Mouse (Mus musculus): ENCODE data around the gene Wdr63.
A peak's percentile ranks its signal among the peaks of the same experiment; 100 is the strongest.

DNA sequence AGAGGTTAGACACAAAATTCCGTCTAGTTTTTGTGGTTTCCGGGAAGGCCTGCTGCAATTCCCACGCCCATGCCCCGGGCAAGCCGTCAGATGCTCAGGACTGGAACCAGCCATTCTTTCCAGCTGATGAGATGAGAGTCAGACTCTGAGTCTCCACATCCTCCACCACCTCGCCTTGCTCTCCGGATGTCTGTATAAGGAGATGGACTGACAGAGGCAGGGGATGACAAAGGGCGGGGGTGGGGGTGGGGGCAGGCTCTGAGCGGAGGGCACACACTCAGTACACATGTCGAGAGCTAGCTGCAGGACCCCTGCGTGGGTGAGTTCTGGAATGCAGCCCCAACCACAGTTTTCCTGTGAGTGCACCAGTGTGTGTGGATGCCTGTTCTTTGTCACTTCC is 63.0 kb downstream of the Wdr63 start:
- TF ChIP-seq CTCF (IDR thresholded peaks at IDR 0.05; ENCODE audit: borderline replicate concordance, insufficient read depth, low read length), result no peak
- TF ChIP-seq POLR2A (IDR thresholded peaks at IDR 0.05; ENCODE audit: low read depth, low read length), result peak; percentile 43; the same call in 1 of the 2 replicates
